In the genomic region with DNA sequence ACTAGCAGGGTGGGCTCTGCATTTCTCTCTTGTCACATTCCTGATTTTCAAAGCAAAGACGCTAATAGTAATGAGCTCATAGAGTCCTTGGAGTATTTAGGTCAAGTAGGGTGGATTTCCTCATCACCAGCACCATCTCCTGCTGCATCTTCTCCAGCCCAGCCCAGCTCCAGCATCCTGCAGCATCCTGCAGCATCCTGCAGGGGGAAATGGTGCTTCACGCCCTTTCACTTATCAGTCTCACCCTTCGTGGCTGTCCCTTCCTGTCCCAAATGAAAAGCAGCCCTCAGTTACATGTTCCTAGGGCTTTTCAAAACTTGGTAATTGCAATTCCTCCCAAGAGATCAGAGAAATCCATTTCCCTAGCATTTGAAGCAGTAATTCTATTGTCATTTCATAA, we compare ENCODE assay signal across 12 mouse cellular contexts. TPM values are rescaled to one million over a fixed set of nuclear protein-coding genes. Genes with fewer than 3 reads are reported as not detected.
A peak's percentile ranks its signal among the peaks of the same experiment; 100 is the strongest.
DNase-seq lines count a peak whose midpoint lies in the region; ATAC-seq and TF ChIP-seq lines count a peak whose summit lies in the region.
"Had no signal": no experiment of that assay in that cellular context is flagged by ENCODE, and none has a peak within 500 bp of the region (broad histone marks: within the 10 kb centered on the region; RNA-seq: fewer than 3 reads in every experiment).

No protein-coding gene starts in this region.

- H3K4me1 ChIP-seq in heart, embryonic 11.5 days (ENCODE audit: control insufficient read depth, insufficient read depth, low read length) = no peaks in the 10 kb centered on the region
- H3K4me1 ChIP-seq in midbrain, postnatal 0 days (ENCODE audit: insufficient read depth, low read length) = no peaks in the 10 kb centered on the region
- H3K4me1 ChIP-seq in midbrain, embryonic 11.5 days (ENCODE audit: control insufficient read depth, insufficient read depth, low read length) = no peaks in the 10 kb centered on the region
- H3K4me1 ChIP-seq: hindbrain, embryonic 12.5 days; midbrain, embryonic 15.5 days had no signal

- TF ChIP-seq CTCF in midbrain, postnatal 0 days (IDR thresholded peaks at IDR 0.05) = peak; percentile 32; the same call in 1 of the 2 replicates

- WGBS in heart, embryonic 11.5 days (ENCODE audit: insufficient replicate concordance) = 22% methylated on average over 3 of the region's 3 CpGs
- WGBS in midbrain, postnatal 0 days = 57% methylated on average over 3 of the region's 3 CpGs
- WGBS in midbrain, embryonic 11.5 days = 52% methylated on average over 3 of the region's 3 CpGs

- no peak overlapping the region for H3K27ac ChIP-seq in heart, embryonic 11.5 days (ENCODE audit: low read depth, low read length)
- H3K27ac ChIP-seq in midbrain, postnatal 0 days (ENCODE audit: low read depth, low read length) = no peak overlapping the region
- no peak overlapping the region for H3K27ac ChIP-seq in midbrain, embryonic 11.5 days (ENCODE audit: low read depth, low read length)
- H3K27ac ChIP-seq: hindbrain, embryonic 12.5 days; midbrain, embryonic 15.5 days had no signal

- H3K4me2 ChIP-seq in heart, embryonic 11.5 days = no peak overlapping the region
- no peak overlapping the region for H3K4me2 ChIP-seq in midbrain, postnatal 0 days (ENCODE audit: low read depth, low read length, poor library complexity, severe bottlenecking)
- no peak overlapping the region for H3K4me2 ChIP-seq in midbrain, embryonic 11.5 days
- H3K4me2 ChIP-seq: hindbrain, embryonic 12.5 days; midbrain, embryonic 15.5 days had no signal

- no peaks in the 10 kb centered on the region for H3K27me3 ChIP-seq in heart, embryonic 11.5 days (ENCODE audit: control insufficient read depth, insufficient read depth, low read length)
- H3K27me3 ChIP-seq in midbrain, postnatal 0 days (ENCODE audit: insufficient read depth, low read length) = no peaks in the 10 kb centered on the region
- H3K27me3 ChIP-seq in midbrain, embryonic 11.5 days (ENCODE audit: control insufficient read depth, insufficient read depth, low read length) = no peaks in the 10 kb centered on the region
- H3K27me3 ChIP-seq: hindbrain, embryonic 12.5 days; midbrain, embryonic 15.5 days had no signal

- no peak overlapping the region for H3K9ac ChIP-seq in heart, embryonic 11.5 days (ENCODE audit: low read depth, low read length)
- H3K9ac ChIP-seq in midbrain, postnatal 0 days (replicated peaks; ENCODE audit: low read length, poor library complexity, severe bottlenecking) = no peak overlapping the region
- H3K9ac ChIP-seq in midbrain, embryonic 11.5 days (ENCODE audit: low read length) = no peak overlapping the region
- H3K9ac ChIP-seq: hindbrain, embryonic 12.5 days; midbrain, embryonic 15.5 days had no signal

- ATAC-seq in heart, embryonic 11.5 days (replicated peaks; ENCODE audit: insufficient number of reproducible peaks, low FRiP score, low TSS enrichment) = no peak
- no peak for ATAC-seq in midbrain, postnatal 0 days (ENCODE audit: low FRiP score)
- no peak for ATAC-seq in midbrain, embryonic 11.5 days (ENCODE audit: low FRiP score)
- ATAC-seq: midbrain, embryonic 15.5 days had no signal

- no peaks in the 10 kb centered on the region for H3K36me3 ChIP-seq in heart, embryonic 11.5 days (ENCODE audit: control insufficient read depth, insufficient read depth, low read length)
- H3K36me3 ChIP-seq in midbrain, postnatal 0 days (ENCODE audit: insufficient read depth, low read length) = no peaks in the 10 kb centered on the region
- no peaks in the 10 kb centered on the region for H3K36me3 ChIP-seq in midbrain, embryonic 11.5 days (ENCODE audit: control insufficient read depth, insufficient read depth, low read length)
- H3K36me3 ChIP-seq: hindbrain, embryonic 12.5 days; midbrain, embryonic 15.5 days had no signal

- H3K9me3 ChIP-seq in heart, embryonic 11.5 days (replicated peaks; ENCODE audit: control insufficient read depth, low read length) = no peaks in the 10 kb centered on the region
- H3K9me3 ChIP-seq in midbrain, postnatal 0 days (ENCODE audit: low read length) = no peaks in the 10 kb centered on the region
- H3K9me3 ChIP-seq in midbrain, embryonic 11.5 days (ENCODE audit: control insufficient read depth, low read length) = no peaks in the 10 kb centered on the region
- H3K9me3 ChIP-seq: hindbrain, embryonic 12.5 days; midbrain, embryonic 15.5 days had no signal

- intact Hi-C loops in left cerebral cortex, postnatal 14 days (cut with DNase I) = no loop called here

- H3K4me3 ChIP-seq in heart, embryonic 11.5 days (ENCODE audit: low read depth, low read length) = no peak overlapping the region
- no peak overlapping the region for H3K4me3 ChIP-seq in midbrain, postnatal 0 days (ENCODE audit: low read depth, low read length)
- H3K4me3 ChIP-seq in midbrain, embryonic 11.5 days (ENCODE audit: low read depth, low read length) = no peak overlapping the region
- H3K4me3 ChIP-seq: hindbrain, embryonic 12.5 days; midbrain, embryonic 15.5 days had no signal

- peak; percentile 19 for DNase-seq in heart, adult 8-10 months (ENCODE audit: low spot score)
- DNase-seq in midbrain, postnatal 0 days (ENCODE audit: low spot score) = no peak
- DNase-seq in midbrain, embryonic 11.5 days (ENCODE audit: low spot score, missing footprints) = no peak
- peak; percentile 42 to 60 for DNase-seq in cerebellum, postnatal 14 days
- peak; percentile 16 to 33 for DNase-seq in thymus, postnatal 36 days
- DNase-seq in left cerebral cortex, postnatal 14 days (ENCODE audit: low spot score in 2 of 2) = no peak
- no peak for DNase-seq in gastrocnemius, postnatal 10 days
- DNase-seq: embryo, embryonic 11 days; left cerebral cortex, postnatal 4 days had no signal

RNA-seq across cellular contexts. Expression of a gene that starts 15.0 kb away (rescaled TPM):
- 1 to 10 TPM; 1.6 to 4.1 (median 2.6) TPM for total RNA-seq in heart, adult 8-10 months (2022)
- polyA plus RNA-seq in heart, embryonic 11.5 days (2014; fragmentation: Nextera tagmentation; extraction: Ambion mirVana) = 0.55 and 0.72 TPM in 2 replicates
- 3.3 and 6.3 TPM in 2 replicates for total RNA-seq in midbrain, postnatal 0 days (2014; rRNA removed)
- 0.79 and 0.85 TPM in 2 replicates for polyA plus RNA-seq in midbrain, postnatal 0 days (2015; fragmentation: Nextera tagmentation; extraction: Ambion mirVana)
- 2.2 and 2.9 TPM in 2 replicates for polyA plus RNA-seq in midbrain, embryonic 11.5 days (2014; fragmentation: Nextera tagmentation; extraction: Ambion mirVana)
- total RNA-seq in left cerebral cortex, postnatal 14 days (2021) = under 1 TPM; 0.40 to 0.48 TPM
- 1 to 10 TPM; 2.2 to 3.2 TPM for total RNA-seq in gastrocnemius, postnatal 10 days (2021)

RNA-seq across cellular contexts. Expression of a gene that starts 52.7 kb away (rescaled TPM):
- 1 to 10 TPM in 1 of 4 experiments, under 1 TPM in 3; 0.41 to 1.8 (median 0.76) TPM for total RNA-seq in heart, adult 8-10 months (2022)
- 0.76 and 1.0 TPM in 2 replicates for polyA plus RNA-seq in heart, embryonic 11.5 days (2014; fragmentation: Nextera tagmentation; extraction: Ambion mirVana)
- total RNA-seq in midbrain, postnatal 0 days (2014; rRNA removed) = 0.22 and 0.76 TPM in 2 replicates
- 1.0 and 1.2 TPM in 2 replicates for polyA plus RNA-seq in midbrain, postnatal 0 days (2015; fragmentation: Nextera tagmentation; extraction: Ambion mirVana)
- polyA plus RNA-seq in midbrain, embryonic 11.5 days (2014; fragmentation: Nextera tagmentation; extraction: Ambion mirVana) = 1.1 and 1.2 TPM in 2 replicates
- 1 to 10 TPM; 1.5 to 1.8 TPM for total RNA-seq in left cerebral cortex, postnatal 14 days (2021)
- 1 to 10 TPM in 1 of 2 experiments, under 1 TPM in 1; 0.82 to 1.2 TPM for total RNA-seq in gastrocnemius, postnatal 10 days (2021)

RNA-seq across cellular contexts. Expression of a gene that starts 58.9 kb away (rescaled TPM):
- 10 to 100 TPM in 2 of 4 experiments, 1 to 10 TPM in 2; 3.0 to 13.5 (median 10.0) TPM for total RNA-seq in heart, adult 8-10 months (2022)
- 0.84 and 0.93 TPM in 2 replicates for polyA plus RNA-seq in heart, embryonic 11.5 days (2014; fragmentation: Nextera tagmentation; extraction: Ambion mirVana)
- total RNA-seq in midbrain, postnatal 0 days (2014; rRNA removed) = 5.9 and 9.2 TPM in 2 replicates
- polyA plus RNA-seq in midbrain, postnatal 0 days (2015; fragmentation: Nextera tagmentation; extraction: Ambion mirVana) = 1.0 and 1.3 TPM in 2 replicates
- 2.7 and 2.9 TPM in 2 replicates for polyA plus RNA-seq in midbrain, embryonic 11.5 days (2014; fragmentation: Nextera tagmentation; extraction: Ambion mirVana)
- total RNA-seq in left cerebral cortex, postnatal 14 days (2021) = 10 to 100 TPM; 27.0 to 28.0 TPM
- total RNA-seq in gastrocnemius, postnatal 10 days (2021) = 10 to 100 TPM; 26.9 to 30.4 TPM

Comparison
In these comparisons a context has a peak if more than half of its experiments do, and no peak if none do; other contexts are left out.
1. DNase-seq: peak in heart, adult 8-10 months (single experiment), cerebellum, postnatal 14 days (2 of 2) and thymus, postnatal 36 days (2 of 2); none in midbrain, postnatal 0 days (single experiment), midbrain, embryonic 11.5 days (single experiment), left cerebral cortex, postnatal 14 days (0 of 2) and gastrocnemius, postnatal 10 days (single experiment).